Mouse (Mus musculus) midbrain, postnatal 0 days (tissue): ENCODE results near the gene Gm20388. TPM values are rescaled to one million over a fixed set of nuclear protein-coding genes. Genes with fewer than 3 reads are reported as not detected.

Experiments used
- ATAC-seq: fragments of 200-750 bp; cut with Nextera tagmentation; 2 replicates; pipeline ENCODE4 v1.8.0; 2017; ENCODE audit warnings: moderate number of reproducible peaks, mild to moderate bottlenecking, moderate TSS enrichment, moderate library complexity; ENCODE audit not compliant: low FRiP score
- DNase-seq: peaks from one replicate; pipeline ENCODE4 v3.0.0-alpha.2; 2015; ENCODE audit warnings: low spot score
- H3K27ac ChIP-seq: fragments of 300-500 bp; sonication (generic); 2 replicates; pipeline ENCODE4 v1.5.1; 2014; ENCODE audit warnings: low read depth, mild to moderate bottlenecking, low read length, mixed read lengths
- H3K27me3 ChIP-seq: fragments of 300-500 bp; sonication (generic); 2 replicates; pipeline ENCODE4 v1.6.1; 2014; ENCODE audit warnings: low read length, control low read depth, mixed read lengths; ENCODE audit not compliant: insufficient read depth
- H3K36me3 ChIP-seq: fragments of 300-500 bp; sonication (generic); 2 replicates; pipeline ENCODE4 v1.6.1; 2014; ENCODE audit warnings: low read length, control low read depth, mixed read lengths; ENCODE audit not compliant: insufficient read depth
- H3K4me1 ChIP-seq: fragments of 300-500 bp; sonication (generic); 2 replicates; pipeline ENCODE4 v1.6.1; 2014; ENCODE audit warnings: mild to moderate bottlenecking, control low read depth, antibody characterized with exemption, low read length, mixed read lengths; ENCODE audit not compliant: insufficient read depth
- H3K4me2 ChIP-seq: fragments of 300-500 bp; sonication (generic); 2 replicates; pipeline ENCODE4 v1.6.1; 2014; ENCODE audit warnings: low read depth, mild to moderate bottlenecking, low read length, mixed read lengths; ENCODE audit not compliant: poor library complexity, severe bottlenecking
- H3K4me3 ChIP-seq: fragments of 300-500 bp; sonication (generic); 2 replicates; pipeline ENCODE4 v1.5.1; 2014; ENCODE audit warnings: low read depth, mild to moderate bottlenecking, low read length, moderate library complexity
- H3K9ac ChIP-seq: fragments of 300-500 bp; sonication (generic); replicated peaks from 2 replicates; pipeline ENCODE4 v1.6.1; 2014; ENCODE audit warnings: mild to moderate bottlenecking, low read length, moderate library complexity, mixed read lengths; ENCODE audit not compliant: poor library complexity, severe bottlenecking
- H3K9me3 ChIP-seq: fragments of 300-500 bp; sonication (generic); 2 replicates; pipeline ENCODE4 v1.6.1; 2016; ENCODE audit warnings: low read length, control low read depth
- CTCF ChIP-seq: IDR thresholded peaks from 2 replicates; pipeline ENCODE4 v1.5.1; 2016; ENCODE audit warnings: antibody characterized with exemption, mild to moderate bottlenecking
- WGBS: fragments of 180-500 bp; shearing (Covaris S2); extraction: QIAGEN DNeasy Blood & Tissue Kit; methylation state at CpG from one replicate; pipeline ENCODE4 v1.1.7; 2014; 5-methylcytosine and 5-hydroxymethylcytosine counted together
- polyA plus RNA-seq: library from polyadenylated mRNA; unstranded; fragments of >200 nt; fragmentation: Nextera tagmentation; extraction: Ambion mirVana; gene quantifications from 2 replicates; pipeline ENCODE4 v1.2.1, GENCODE M21; 2015
- total RNA-seq: library from RNA; depleted of rRNA; stranded (reverse); fragments of >200 nt; gene quantifications from 2 replicates; pipeline ENCODE4 v1.2.3, GENCODE M21; 2014

The Gm20388 gene
- total and polyA plus RNA-seq, 2 experiments from 2014 or later, result 74.2 TPM; not detected in 1

- Histone ChIP-seq H3K4me3 (peak overlapping the region; percentile 18; the same call in 1 of the 2 replicates), H3K9me3 (no peaks in the 10 kb centered on the region), H3K27ac (peak overlapping the region; percentile 68), H3K4me1 (peaks cover 6% of the 10 kb centered on the region; the same call in 1 of the 2 replicates), H3K4me2 (peak overlapping the region; percentile 37), H3K36me3 (no peaks in the 10 kb centered on the region), H3K27me3 (no peaks in the 10 kb centered on the region), H3K9ac (peak overlapping the region; percentile 44)
- DNase-seq (peak; percentile 98), ATAC-seq (peak; percentile 76)
- TF ChIP-seq CTCF, result peak; percentile 100
- 3% methylated on average over 24 of the region's 24 CpGs for WGBS
These were observed 1940.3 kb downstream of the Gm20388 start for GRCm38 (mm10) chr8:121850821-121851470.

GRCm38 (mm10) chr8:121851716-121852115 lies 1941.1 kb downstream of the Gm20388 start:
- H3K27ac ChIP-seq, result peak overlapping the region; percentile 68

DNA sequence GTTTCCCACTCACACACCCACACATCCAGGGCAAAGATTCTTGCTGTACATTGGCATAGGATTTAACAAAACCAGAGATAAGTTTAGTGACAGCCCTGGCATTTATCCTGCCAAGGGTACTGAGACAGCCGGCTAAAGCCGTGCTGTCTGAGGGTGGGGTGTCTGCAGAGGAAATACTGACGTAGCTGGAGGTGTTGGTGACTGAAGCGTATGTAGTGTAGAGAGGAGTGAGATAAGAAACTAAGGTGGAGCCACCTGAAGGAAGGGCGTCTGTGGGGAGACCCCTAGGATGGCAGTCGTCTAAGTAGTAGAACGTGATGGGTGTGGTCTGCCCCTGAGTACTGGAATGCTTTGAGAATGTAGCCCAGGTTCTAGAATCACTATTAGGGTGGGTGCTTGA lies 1941.8 kb downstream of the Gm20388 start:
- Histone ChIP-seq H3K4me1 (peaks cover 6% of the 10 kb centered on the region; the same call in 1 of the 2 replicates), H3K27me3 (no peaks in the 10 kb centered on the region), H3K27ac (no peak overlapping the region), H3K36me3 (no peaks in the 10 kb centered on the region), H3K9ac (no peak overlapping the region), H3K4me2 (no peak overlapping the region), H3K9me3 (no peaks in the 10 kb centered on the region), H3K4me3 (no peak overlapping the region)
- no peak for DNase-seq
- 65% methylated on average over 7 of the region's 7 CpGs for WGBS
- no peak for TF ChIP-seq CTCF
- no peak for ATAC-seq

More at GRCm38 (mm10) chr8:121851716-121852115, 1941.1 kb downstream of the Gm20388 start:
- Histone ChIP-seq H3K9ac (peak overlapping the region; percentile 44; the same call in 1 of the 2 replicates), H3K27me3 (no peaks in the 10 kb centered on the region), H3K4me3 (no peak overlapping the region), H3K9me3 (no peaks in the 10 kb centered on the region), H3K4me1 (peaks cover 6% of the 10 kb centered on the region; the same call in 1 of the 2 replicates), H3K36me3 (no peaks in the 10 kb centered on the region), H3K4me2 (no peak overlapping the region; the same call in 1 of the 2 replicates)
- WGBS, result 35% methylated on average over 7 of the region's 7 CpGs
- DNase-seq, result no peak
- TF ChIP-seq CTCF, result no peak
- ATAC-seq, result no peak

DNA sequence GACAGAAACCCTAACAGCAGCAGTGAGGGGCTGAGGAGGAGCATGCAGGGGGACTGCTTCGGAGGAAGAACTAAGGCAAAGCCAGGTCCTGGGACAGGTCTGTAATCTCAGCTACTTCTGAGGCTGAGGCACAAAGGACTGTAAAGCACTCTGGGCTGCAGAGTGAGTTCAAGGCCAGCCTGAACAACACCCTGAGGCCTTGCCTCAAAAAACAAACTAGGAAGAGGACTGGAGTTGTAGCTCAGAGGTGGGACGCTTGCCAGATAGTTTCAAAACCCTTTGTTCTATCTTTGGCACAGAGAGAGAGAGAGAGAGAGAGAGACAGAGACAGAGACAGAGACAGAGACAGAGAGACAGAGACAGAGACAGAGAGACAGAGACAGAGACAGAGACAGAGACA lies 1942.9 kb downstream of the Gm20388 start:
- H3K27me3 ChIP-seq, result no peaks in the 10 kb centered on the region
- H3K9me3 ChIP-seq, result no peaks in the 10 kb centered on the region
- TF ChIP-seq CTCF, result no peak
- no peak overlapping the region for H3K4me3 ChIP-seq
- no peak for ATAC-seq
- no peaks in the 10 kb centered on the region for H3K36me3 ChIP-seq
- no peak overlapping the region for H3K4me2 ChIP-seq
- 78% methylated on average over 2 of the region's 2 CpGs for WGBS
- H3K4me1 ChIP-seq, result peaks cover 6% of the 10 kb centered on the region; the same call in 1 of the 2 replicates
- no peak overlapping the region for H3K9ac ChIP-seq
- no peak overlapping the region for H3K27ac ChIP-seq
- DNase-seq, result no peak

DNA sequence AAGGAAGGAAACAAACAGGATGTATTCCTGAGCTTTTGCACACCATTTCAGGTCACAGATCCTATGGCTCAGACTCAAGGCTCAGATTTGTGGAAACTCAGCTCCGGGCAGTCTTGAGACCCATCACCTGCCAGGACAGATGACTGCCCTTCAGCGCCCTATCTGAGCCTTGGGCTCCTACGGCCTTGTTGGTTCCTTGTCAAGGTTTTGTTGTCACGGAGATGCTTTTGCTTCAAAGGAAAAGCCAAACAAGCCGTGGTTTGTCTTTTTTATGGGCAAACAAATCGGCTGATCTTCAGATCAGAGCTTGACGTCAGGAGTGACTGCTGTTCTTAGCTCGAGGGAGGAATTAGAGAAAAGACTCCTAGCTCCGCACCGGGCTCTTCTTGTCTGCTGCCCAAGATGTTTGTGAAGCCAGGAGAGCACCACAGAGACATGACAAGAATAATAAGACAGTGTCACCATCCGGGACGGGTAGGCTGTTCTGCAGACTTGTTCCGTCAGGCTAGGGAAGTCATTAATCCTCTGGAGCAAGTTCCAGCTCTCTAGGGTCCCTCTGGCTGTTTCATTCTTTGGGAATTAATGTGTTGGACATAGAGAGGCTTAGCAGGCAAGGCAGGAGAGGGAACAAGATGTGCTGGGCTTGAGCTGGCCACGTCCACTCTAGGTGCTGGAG lies 1945.6 kb downstream of the Gm20388 start:
- DNase-seq (peak; percentile 45), ATAC-seq (no peak)
- H3K4me3 ChIP-seq, result no peak overlapping the region
- no peaks in the 10 kb centered on the region for H3K9me3 ChIP-seq
- no peak overlapping the region for H3K9ac ChIP-seq
- H3K4me1 ChIP-seq, result peaks cover 6% of the 10 kb centered on the region; the same call in 1 of the 2 replicates
- no peak overlapping the region for H3K4me2 ChIP-seq
- H3K27ac ChIP-seq, result no peak overlapping the region; the same call in 1 of the 2 replicates
- no peaks in the 10 kb centered on the region for H3K27me3 ChIP-seq
- no peaks in the 10 kb centered on the region for H3K36me3 ChIP-seq
- TF ChIP-seq CTCF, result no peak
- WGBS, result 68% methylated on average over 14 of the region's 14 CpGs

DNA sequence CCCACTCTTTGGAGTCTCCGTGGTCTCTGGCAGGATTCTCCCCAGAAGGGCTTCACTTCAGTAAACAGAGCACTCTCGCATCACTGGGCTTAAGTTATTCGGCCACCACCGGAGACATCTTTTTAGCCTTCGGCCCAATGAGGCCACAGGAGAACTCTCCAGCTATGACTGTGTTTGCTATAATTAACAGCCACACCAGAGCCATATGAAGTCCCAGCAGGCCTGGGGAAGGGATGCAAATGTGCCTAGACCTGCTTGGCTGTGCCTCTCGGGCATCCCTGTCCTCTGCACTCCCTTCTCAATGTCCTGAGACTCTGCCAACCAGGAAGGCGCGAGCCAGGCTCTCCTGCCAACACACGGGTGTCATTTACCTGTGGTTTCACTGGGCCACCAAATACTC lies 1946.7 kb downstream of the Gm20388 start:
- ATAC-seq, result no peak
- Histone ChIP-seq H3K36me3 (no peaks in the 10 kb centered on the region), H3K4me1 (no peaks in the 10 kb centered on the region), H3K27me3 (no peaks in the 10 kb centered on the region), H3K4me3 (no peak overlapping the region), H3K9ac (no peak overlapping the region), H3K27ac (no peak overlapping the region), H3K9me3 (no peaks in the 10 kb centered on the region), H3K4me2 (no peak overlapping the region)
- 53% methylated on average over 9 of the region's 9 CpGs for WGBS
- DNase-seq, result no peak
- TF ChIP-seq CTCF, result no peak
